Mouse (Mus musculus): ENCODE data around the gene Gsk3a.

DNA sequence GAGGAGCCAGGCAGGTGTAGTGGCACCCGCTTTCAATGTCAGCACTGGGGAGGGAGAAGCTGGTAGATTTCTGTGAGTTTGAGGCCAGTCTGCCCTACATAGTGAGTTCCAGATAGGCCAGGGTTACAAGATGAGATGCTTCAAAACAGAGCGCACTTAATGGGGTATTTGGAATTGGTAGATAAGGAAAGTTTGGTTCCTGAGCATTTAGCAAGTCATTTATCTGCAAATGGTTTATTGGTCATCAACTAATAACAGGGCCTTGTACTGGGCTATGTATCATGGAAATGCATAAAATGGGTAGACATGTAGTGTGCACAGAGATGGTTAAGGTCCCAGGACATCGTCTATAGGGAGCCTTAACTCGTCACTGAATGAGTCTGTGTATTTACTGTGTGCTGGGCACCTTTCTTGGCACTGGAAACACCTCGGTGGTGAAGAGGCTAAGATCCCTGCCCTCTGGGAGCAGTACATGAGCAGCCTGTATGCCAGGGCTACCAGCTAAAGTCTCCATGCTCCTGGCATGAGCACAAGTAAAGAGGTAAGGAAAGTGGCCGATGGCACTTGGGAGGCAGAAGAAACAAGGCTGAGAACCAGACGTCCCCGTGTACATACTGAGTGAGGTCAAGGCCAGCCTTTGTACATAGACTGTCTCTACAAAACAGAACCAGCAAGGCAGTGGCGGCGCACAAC lies 15.2 kb downstream of the Gsk3a start:
- TF ChIP-seq MAX (IDR thresholded peaks at IDR 0.05; ENCODE audit: low read length) (no peak), CTCF (conservative IDR thresholded peaks at IDR 0.05 in 1 of 2, IDR thresholded peaks at IDR 0.05 in 1 of 2; ENCODE audit: low read depth in 2 of 2, low read length in 2 of 2) (no peak), POLR2A (IDR thresholded peaks at IDR 0.05; ENCODE audit: low read depth, low read length) (no peak), ZMIZ1 (IDR thresholded peaks at IDR 0.05; ENCODE audit: low read depth, low read length) (no peak), RAD21 (IDR thresholded peaks at IDR 0.05; ENCODE audit: low read depth, low read length) (no peak), MYC (IDR thresholded peaks at IDR 0.05; ENCODE audit: low read depth, low read length) (no peak), CHD2 (IDR thresholded peaks at IDR 0.05; ENCODE audit: low read length) (no peak), ZNF384 (IDR thresholded peaks at IDR 0.05; ENCODE audit: low read depth, low read length) (no peak), USF1 (IDR thresholded peaks at IDR 0.05; ENCODE audit: low read depth, low read length) (no peak), EP300 (IDR thresholded peaks at IDR 0.05; ENCODE audit: low read length) (no peak)

Measured in CH12.LX (cell line).